Mouse (Mus musculus) thymus, adult 2 months (tissue): ENCODE measurements around the gene Ppp1cb. TPM values are rescaled to one million over a fixed set of nuclear protein-coding genes. Genes with fewer than 3 reads are reported as not detected.

ENCODE experiments used
- DNase-seq: peaks from one replicate; pipeline ENCODE4 v3.0.0; 2021
- H3K27ac ChIP-seq: fragments of 200-500 bp; 2 replicates; pipeline ENCODE4 v1.5.1; 2012; ENCODE audit warnings: low read length, control low read depth; ENCODE audit not compliant: control insufficient read depth, insufficient read depth
- H3K27me3 ChIP-seq: fragments of 200-500 bp; 2 replicates; pipeline ENCODE4 v1.6.1; 2012; ENCODE audit warnings: mild to moderate bottlenecking, low read length, moderate library complexity, mixed read lengths; ENCODE audit not compliant: control insufficient read depth, insufficient read depth
- H3K36me3 ChIP-seq: fragments of 200-500 bp; 2 replicates; pipeline ENCODE4 v1.6.1; 2012; ENCODE audit warnings: mild to moderate bottlenecking, low read length, moderate library complexity; ENCODE audit not compliant: control insufficient read depth, insufficient read depth
- H3K4me1 ChIP-seq: fragments of 200-500 bp; replicated peaks from 2 replicates; pipeline ENCODE4 v1.6.1; 2012; ENCODE audit warnings: low read length; ENCODE audit not compliant: control insufficient read depth, insufficient read depth
- H3K4me3 ChIP-seq: fragments of 200-500 bp; 2 replicates; pipeline ENCODE4 v1.5.1; 2012; ENCODE audit warnings: mild to moderate bottlenecking, low read length, control low read depth, moderate library complexity; ENCODE audit not compliant: control insufficient read depth, insufficient read depth
- CTCF ChIP-seq: fragments of 200-500 bp; IDR thresholded peaks from 2 replicates; pipeline ENCODE4 v1.5.1; 2012; ENCODE audit warnings: mild to moderate bottlenecking, control low read depth, low read length, moderate library complexity, borderline replicate concordance; ENCODE audit not compliant: control insufficient read depth, poor library complexity, insufficient read depth; ENCODE audit errors: extremely low read depth
- POLR2A ChIP-seq: fragments of 200-500 bp; IDR thresholded peaks from 2 replicates; pipeline ENCODE4 v1.6.1; 2012; ENCODE audit warnings: mild to moderate bottlenecking, low read length, control low read depth, moderate library complexity; ENCODE audit not compliant: control insufficient read depth, poor library complexity, insufficient read depth; ENCODE audit errors: extremely low read depth
- WGBS: fragments of 180-500 bp; shearing (Covaris S2); methylation state at CpG from one replicate; pipeline ENCODE4 v1.1.7; 2018; 5-methylcytosine and 5-hydroxymethylcytosine counted together
- polyA plus RNA-seq: library from polyadenylated mRNA; depleted of rRNA; stranded (reverse); fragments of >200 nt; gene quantifications from 2 replicates; pipeline ENCODE4 v1.2.3, GENCODE M21; 2012; rRNA removed

Gene Ppp1cb
- polyA plus RNA-seq, 1 experiment = 26.4 TPM

GRCm38 (mm10) chr5:32494084-32494700 is 35.5 kb downstream of the Ppp1cb start:
- no peak for TF ChIP-seq POLR2A
- no peak for TF ChIP-seq CTCF
- WGBS = 91% methylated on average over 3 of the region's 3 CpGs

GRCm38 (mm10) chr5:32508766-32509165 is 50.1 kb downstream of the Ppp1cb start:
- H3K4me3 ChIP-seq = no peak overlapping the region
- H3K27me3 ChIP-seq = no peaks in the 10 kb centered on the region
- DNase-seq = no peak
- WGBS = 64% methylated on average over 3 of the region's 3 CpGs
- H3K36me3 ChIP-seq = no peaks in the 10 kb centered on the region
- no peaks in the 10 kb centered on the region for H3K4me1 ChIP-seq
- TF ChIP-seq CTCF = no peak
- no peak for TF ChIP-seq POLR2A
- H3K27ac ChIP-seq = no peak overlapping the region

More at GRCm38 (mm10) chr5:32494084-32494700, 35.5 kb downstream of the Ppp1cb start:
- peaks cover 23% of the 10 kb centered on the region for H3K36me3 ChIP-seq
- H3K4me3 ChIP-seq = no peak overlapping the region
- DNase-seq = no peak
- no peak overlapping the region for H3K27ac ChIP-seq
- no peaks in the 10 kb centered on the region for H3K4me1 ChIP-seq
- H3K27me3 ChIP-seq = no peaks in the 10 kb centered on the region

- no peaks in the 10 kb centered on the region for H3K36me3 ChIP-seq
Observed at GRCm38 (mm10) chr5:32520381-32520780, 61.7 kb downstream of the Ppp1cb start.

GRCm38 (mm10) chr5:32549449-32549848 is 90.8 kb downstream of the Ppp1cb start:
- Histone ChIP-seq H3K4me3 (no peak overlapping the region), H3K27me3 (no peaks in the 10 kb centered on the region), H3K27ac (no peak overlapping the region), H3K4me1 (peaks cover 5% of the 10 kb centered on the region), H3K36me3 (no peaks in the 10 kb centered on the region)
- 88% methylated on average over 2 of the region's 2 CpGs for WGBS
- no peak for DNase-seq
- TF ChIP-seq CTCF (no peak), POLR2A (no peak)

More at GRCm38 (mm10) chr5:32520381-32520780, 61.7 kb downstream of the Ppp1cb start:
- Histone ChIP-seq H3K4me1 (no peaks in the 10 kb centered on the region), H3K27me3 (no peaks in the 10 kb centered on the region), H3K4me3 (no peak overlapping the region), H3K27ac (no peak overlapping the region)
- 64% methylated on average over 1 of the region's 1 CpGs for WGBS
- DNase-seq = peak; percentile 15
- TF ChIP-seq POLR2A = no peak
- TF ChIP-seq CTCF = no peak

DNA sequence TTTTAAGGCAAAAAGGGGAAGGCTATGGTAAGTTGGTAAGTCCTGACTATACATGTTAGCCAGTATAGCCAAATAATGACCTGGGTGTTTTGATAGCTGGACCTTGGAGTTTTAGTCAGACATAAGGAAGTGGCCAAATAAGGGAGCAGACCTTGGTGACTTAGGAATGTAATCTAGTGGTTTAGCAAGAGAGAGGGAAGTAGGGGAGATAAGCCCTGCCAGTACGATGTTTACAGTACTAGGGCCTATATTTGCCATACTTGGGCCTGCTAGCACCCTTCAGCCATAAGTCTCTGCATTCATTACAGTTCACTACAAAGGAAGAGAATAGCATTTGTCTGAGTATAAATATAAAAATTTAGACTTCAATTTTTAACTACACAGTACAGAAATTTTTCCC is 106.1 kb downstream of the Ppp1cb start:
- Histone ChIP-seq H3K36me3 (no peaks in the 10 kb centered on the region), H3K4me3 (no peak overlapping the region), H3K27me3 (no peaks in the 10 kb centered on the region), H3K27ac (no peak overlapping the region), H3K4me1 (no peaks in the 10 kb centered on the region)
- TF ChIP-seq POLR2A = no peak
- TF ChIP-seq CTCF = no peak
- 90% methylated on average over 1 of the region's 1 CpGs for WGBS
- DNase-seq = no peak

Other genes with a start within 250 kb of the Ppp1cb start
- 5.7 and 8.7 TPM in 2 replicates for gene Plb1, start 226.1 kb upstream of the Ppp1cb start, polyA plus RNA-seq
- gene Yes1, start 152.3 kb downstream of the Ppp1cb start, polyA plus RNA-seq = 0.51 and 0.59 TPM in 2 replicates